Mouse (Mus musculus): ENCODE data around the gene Atp1a2. TPM values are rescaled to one million over a fixed set of nuclear protein-coding genes. Genes with fewer than 3 reads are reported as not detected.

Atp1a2 gene
- polyA plus RNA-seq, 1 experiment from 2014 or later = 23.4 TPM

DNA sequence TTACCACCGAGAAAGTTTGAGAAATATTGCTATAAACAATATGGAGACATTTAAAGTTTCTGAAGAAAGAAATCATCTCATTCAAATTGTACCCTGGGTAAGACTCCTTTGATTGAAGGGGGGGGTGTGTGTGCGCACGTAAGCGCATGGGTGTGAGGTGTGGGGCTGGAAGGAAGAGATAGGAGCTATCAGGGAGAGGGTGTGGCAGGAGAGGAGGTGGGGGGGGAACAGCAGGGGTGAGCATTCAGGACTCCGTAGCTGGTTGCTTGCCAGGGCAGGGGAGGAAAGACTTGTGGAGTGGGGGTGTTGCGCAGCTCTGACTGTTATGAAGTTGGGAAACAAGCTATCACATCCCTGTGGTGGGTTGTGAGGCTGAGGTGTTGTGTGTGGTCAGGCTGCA, 6.6 kb upstream of the Atp1a2 start:
- no peak overlapping the region for H3K4me3 ChIP-seq
- H3K4me1 ChIP-seq (replicated peaks) = peaks cover 48% of the 10 kb centered on the region
- H3K36me3 ChIP-seq = no peaks in the 10 kb centered on the region
- H3K27ac ChIP-seq (ENCODE audit: poor library complexity, severe bottlenecking) = no peak overlapping the region
- H3K9ac ChIP-seq = no peak overlapping the region
- H3K9me3 ChIP-seq (replicated peaks) = no peaks in the 10 kb centered on the region
- WGBS = 30% methylated on average over 6 of the region's 6 CpGs
- no peak overlapping the region for H3K4me2 ChIP-seq
- H3K27me3 ChIP-seq (replicated peaks) = no peaks in the 10 kb centered on the region
- peak; percentile 55 for ATAC-seq (ENCODE audit: insufficient number of reproducible peaks, low FRiP score)

DNA sequence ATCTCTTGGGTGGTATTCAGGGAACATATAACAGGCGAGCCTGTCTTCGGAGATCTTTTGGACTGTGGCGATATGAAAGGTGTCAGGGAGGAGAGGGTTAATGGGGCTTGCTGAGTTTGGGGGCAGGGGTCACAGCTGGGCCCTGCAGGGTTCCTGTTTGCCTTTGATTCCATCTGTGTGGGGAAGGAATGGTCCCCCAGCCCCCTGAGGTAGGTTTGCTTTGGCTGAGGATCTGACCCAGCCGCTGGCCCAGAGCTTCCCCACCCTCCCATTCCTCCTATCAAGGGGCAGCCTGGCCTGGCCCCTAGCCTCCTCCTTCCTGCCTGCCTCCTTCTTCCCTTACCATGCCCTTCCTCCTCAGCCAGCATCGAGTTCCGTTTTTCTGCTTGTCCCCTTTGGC, 5.0 kb upstream of the Atp1a2 start:
- H3K27me3 ChIP-seq (replicated peaks) = no peaks in the 10 kb centered on the region
- no peaks in the 10 kb centered on the region for H3K9me3 ChIP-seq (replicated peaks)
- no peak for ATAC-seq (ENCODE audit: insufficient number of reproducible peaks, low FRiP score)
- no peak overlapping the region for H3K27ac ChIP-seq (ENCODE audit: poor library complexity, severe bottlenecking)
- no peak overlapping the region for H3K4me3 ChIP-seq
- H3K9ac ChIP-seq = no peak overlapping the region
- no peak overlapping the region for H3K4me2 ChIP-seq
- WGBS = 33% methylated on average over 6 of the region's 6 CpGs
- no peaks in the 10 kb centered on the region for H3K36me3 ChIP-seq
- H3K4me1 ChIP-seq (replicated peaks) = peaks cover 59% of the 10 kb centered on the region

DNA sequence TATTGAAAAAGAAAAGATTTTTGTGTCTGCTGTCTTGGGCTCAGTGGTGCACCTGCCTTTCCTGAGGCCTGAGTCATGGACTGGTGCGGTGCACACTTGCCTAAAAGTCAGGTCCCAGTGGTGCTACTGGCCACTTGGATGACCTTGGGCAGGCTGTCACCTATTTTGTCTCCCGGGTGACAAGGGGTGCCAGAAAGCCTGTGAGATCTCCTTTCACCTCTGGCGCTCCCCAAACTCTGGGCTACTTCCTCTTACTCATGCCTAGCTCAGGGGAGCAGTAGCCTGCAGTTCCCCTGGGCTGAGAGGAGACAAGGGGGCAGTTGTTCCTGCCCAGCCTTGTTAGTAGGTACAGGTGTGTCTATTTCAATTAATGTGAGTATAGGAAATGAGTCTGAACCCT, 4.4 kb upstream of the Atp1a2 start:
- peaks cover 64% of the 10 kb centered on the region for H3K4me1 ChIP-seq (replicated peaks)
- no peaks in the 10 kb centered on the region for H3K36me3 ChIP-seq

GRCm38 (mm10) chr1:172301180-172301579, 3.3 kb upstream of the Atp1a2 start:
- 54% methylated on average over 12 of the region's 12 CpGs for WGBS
- no peak for ATAC-seq (ENCODE audit: insufficient number of reproducible peaks, low FRiP score)
- no peaks in the 10 kb centered on the region for H3K36me3 ChIP-seq
- H3K27ac ChIP-seq (ENCODE audit: poor library complexity, severe bottlenecking) = no peak overlapping the region
- H3K27me3 ChIP-seq (replicated peaks) = no peaks in the 10 kb centered on the region
- H3K9ac ChIP-seq = 0 out of 2 replicates have a peak overlapping the region, but pooled peaks have one; percentile 44
- H3K4me1 ChIP-seq (replicated peaks) = peaks cover 71% of the 10 kb centered on the region
- no peak overlapping the region for H3K4me2 ChIP-seq
- H3K4me3 ChIP-seq = no peak overlapping the region
- H3K9me3 ChIP-seq (replicated peaks) = no peaks in the 10 kb centered on the region

More for the DNA sequence above, 4.4 kb upstream of the Atp1a2 start:
- Histone ChIP-seq H3K27ac (ENCODE audit: poor library complexity, severe bottlenecking) (no peak overlapping the region), H3K9ac (no peak overlapping the region), H3K4me3 (no peak overlapping the region), H3K27me3 (replicated peaks) (no peaks in the 10 kb centered on the region), H3K4me2 (no peak overlapping the region), H3K9me3 (replicated peaks) (no peaks in the 10 kb centered on the region)
- 55% methylated on average over 3 of the region's 3 CpGs for WGBS
- ATAC-seq (ENCODE audit: insufficient number of reproducible peaks, low FRiP score) = no peak

DNA sequence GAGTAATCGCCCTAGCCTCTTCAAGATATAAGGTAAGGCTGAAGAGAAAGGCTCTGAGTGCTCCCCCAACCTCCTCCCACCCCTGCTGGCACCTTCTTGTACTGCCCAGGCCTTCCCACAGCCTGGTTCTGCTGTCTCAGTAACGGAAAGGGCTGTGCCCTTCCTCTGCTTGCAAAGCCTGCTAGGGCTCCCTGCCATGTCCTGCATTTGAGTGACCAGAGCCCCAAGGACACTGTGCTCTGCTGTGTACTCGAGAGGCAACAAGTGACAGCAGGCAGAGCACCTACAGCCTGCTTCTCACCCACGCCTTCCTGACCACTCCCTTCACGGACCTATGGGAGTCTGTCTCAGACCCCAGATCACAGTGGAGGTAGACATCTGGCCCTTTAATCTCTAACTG, 2.4 kb upstream of the Atp1a2 start:
- no peak overlapping the region for H3K4me2 ChIP-seq
- H3K4me1 ChIP-seq (replicated peaks) = peaks cover 80% of the 10 kb centered on the region
- H3K9me3 ChIP-seq (replicated peaks) = no peaks in the 10 kb centered on the region
- no peaks in the 10 kb centered on the region for H3K36me3 ChIP-seq
- H3K27ac ChIP-seq (ENCODE audit: poor library complexity, severe bottlenecking) = peak overlapping the region; percentile 76
- H3K4me3 ChIP-seq = no peak overlapping the region
- no peaks in the 10 kb centered on the region for H3K27me3 ChIP-seq (replicated peaks)
- no peak overlapping the region for H3K9ac ChIP-seq
- WGBS = 37% methylated on average over 5 of the region's 5 CpGs
- no peak for ATAC-seq (ENCODE audit: insufficient number of reproducible peaks, low FRiP score)

- 36% methylated on average over 7 of the region's 7 CpGs for WGBS
- ATAC-seq (ENCODE audit: insufficient number of reproducible peaks, low FRiP score) = no peak
- Histone ChIP-seq H3K36me3 (no peaks in the 10 kb centered on the region), H3K4me2 (no peak overlapping the region), H3K9ac (no peak overlapping the region), H3K9me3 (replicated peaks) (no peaks in the 10 kb centered on the region), H3K27me3 (replicated peaks) (no peaks in the 10 kb centered on the region), H3K27ac (ENCODE audit: poor library complexity, severe bottlenecking) (peak overlapping the region; percentile 76), H3K4me3 (no peak overlapping the region), H3K4me1 (replicated peaks) (peaks cover 81% of the 10 kb centered on the region)
These were observed 1.7 kb upstream of the Atp1a2 start for GRCm38 (mm10) chr1:172299528-172299927.

- H3K4me1 ChIP-seq (replicated peaks) = peaks cover 66% of the 10 kb centered on the region
These were observed 901 bp downstream of the Atp1a2 start for GRCm38 (mm10) chr1:172296816-172297510.

GRCm38 (mm10) chr1:172295751-172296197, 2.1 kb downstream of the Atp1a2 start:
- no peak for ATAC-seq (ENCODE audit: insufficient number of reproducible peaks, low FRiP score)
- Histone ChIP-seq H3K36me3 (peaks cover 20% of the 10 kb centered on the region), H3K27me3 (replicated peaks) (no peaks in the 10 kb centered on the region), H3K9me3 (replicated peaks) (no peaks in the 10 kb centered on the region), H3K27ac (ENCODE audit: poor library complexity, severe bottlenecking) (peak overlapping the region; percentile 81), H3K9ac (peak overlapping the region; percentile 50; the same call in 1 of the 2 replicates), H3K4me1 (replicated peaks) (peaks cover 58% of the 10 kb centered on the region), H3K4me2 (peak overlapping the region; percentile 68), H3K4me3 (no peak overlapping the region)
- WGBS = 31% methylated on average over 4 of the region's 4 CpGs

More at GRCm38 (mm10) chr1:172296816-172297510, 901 bp downstream of the Atp1a2 start:
- Histone ChIP-seq H3K36me3 (peaks cover 9% of the 10 kb centered on the region; the same call in 1 of the 2 replicates), H3K27me3 (replicated peaks) (no peaks in the 10 kb centered on the region), H3K4me2 (peak overlapping the region; percentile 68), H3K27ac (ENCODE audit: poor library complexity, severe bottlenecking) (peak overlapping the region; percentile 81), H3K4me3 (peak overlapping the region; percentile 47), H3K9ac (peak overlapping the region; percentile 65), H3K9me3 (replicated peaks) (no peaks in the 10 kb centered on the region)
- 75% methylated on average over 6 of the region's 6 CpGs for WGBS
- ATAC-seq (ENCODE audit: insufficient number of reproducible peaks, low FRiP score) = no peak

DNA sequence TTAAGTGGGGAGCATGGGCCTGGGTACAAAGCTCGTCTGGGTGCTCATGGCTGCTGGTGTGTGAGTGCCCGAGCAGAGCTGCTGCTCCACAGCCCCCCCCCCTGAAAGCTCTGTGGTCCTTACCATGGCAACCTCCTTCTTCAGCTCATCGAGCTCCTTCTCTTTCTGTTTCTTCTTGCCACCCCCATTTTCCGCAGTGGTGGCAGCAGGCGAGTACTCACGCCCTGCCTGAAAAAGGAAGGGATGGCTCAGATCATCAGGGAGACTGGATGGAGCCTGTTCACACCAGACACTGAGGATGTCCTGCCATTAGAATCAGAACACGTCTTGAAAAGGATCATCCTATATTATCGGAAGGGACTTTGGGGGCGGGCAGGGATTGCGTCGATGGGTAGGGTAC, 4.4 kb downstream of the Atp1a2 start:
- H3K4me1 ChIP-seq (replicated peaks) = peaks cover 36% of the 10 kb centered on the region
- ATAC-seq (ENCODE audit: insufficient number of reproducible peaks, low FRiP score) = no peak
- H3K4me3 ChIP-seq = no peak overlapping the region
- H3K36me3 ChIP-seq = peaks cover 41% of the 10 kb centered on the region
- no peak overlapping the region for H3K27ac ChIP-seq (ENCODE audit: poor library complexity, severe bottlenecking)
- H3K9me3 ChIP-seq (replicated peaks) = no peaks in the 10 kb centered on the region
- H3K9ac ChIP-seq = no peak overlapping the region
- no peaks in the 10 kb centered on the region for H3K27me3 ChIP-seq (replicated peaks)
- H3K4me2 ChIP-seq = no peak overlapping the region
- 85% methylated on average over 11 of the region's 11 CpGs for WGBS

GRCm38 (mm10) chr1:172292880-172293279, 5.0 kb downstream of the Atp1a2 start:
- H3K9me3 ChIP-seq (replicated peaks) = no peaks in the 10 kb centered on the region
- no peak overlapping the region for H3K9ac ChIP-seq
- H3K4me1 ChIP-seq (replicated peaks) = peaks cover 31% of the 10 kb centered on the region
- no peak overlapping the region for H3K4me2 ChIP-seq
- H3K4me3 ChIP-seq = no peak overlapping the region
- ATAC-seq (ENCODE audit: insufficient number of reproducible peaks, low FRiP score) = no peak
- no peaks in the 10 kb centered on the region for H3K27me3 ChIP-seq (replicated peaks)
- WGBS = 74% methylated on average over 2 of the region's 2 CpGs
- H3K27ac ChIP-seq (ENCODE audit: poor library complexity, severe bottlenecking) = no peak overlapping the region
- H3K36me3 ChIP-seq = peaks cover 43% of the 10 kb centered on the region

GRCm38 (mm10) chr1:172289617-172289946, 8.3 kb downstream of the Atp1a2 start:
- peaks cover 70% of the 10 kb centered on the region for H3K36me3 ChIP-seq
- WGBS = 59% methylated on average over 3 of the region's 3 CpGs

More at GRCm38 (mm10) chr1:172289617-172289946, 8.3 kb downstream of the Atp1a2 start:
- H3K4me2 ChIP-seq = no peak overlapping the region
- no peak overlapping the region for H3K4me3 ChIP-seq
- no peaks in the 10 kb centered on the region for H3K9me3 ChIP-seq (replicated peaks)
- 0 out of 2 replicates have a peak, but pooled peaks cover 2% of the 10 kb centered on the region for H3K27me3 ChIP-seq (replicated peaks)
- no peak overlapping the region for H3K9ac ChIP-seq
- no peak overlapping the region for H3K27ac ChIP-seq (ENCODE audit: poor library complexity, severe bottlenecking)
- ATAC-seq (ENCODE audit: insufficient number of reproducible peaks, low FRiP score) = no peak
- no peaks in the 10 kb centered on the region for H3K4me1 ChIP-seq (replicated peaks)

Data from heart, embryonic 12.5 days (tissue).